Mouse (Mus musculus) liver, embryonic 14.5 days (tissue): Measurements from ENCODE around the gene Xpot. TPM values are rescaled to one million over a fixed set of nuclear protein-coding genes. Genes with fewer than 3 reads are reported as not detected.

Source experiments
- ATAC-seq: fragments of 200-750 bp; cut with Nextera tagmentation; 2 replicates; pipeline ENCODE4 v1.8.0; 2017; ENCODE audit warnings: moderate number of reproducible peaks, mild to moderate bottlenecking, moderate library complexity; ENCODE audit not compliant: insufficient read depth
- DNase-seq, 3 experiments: peaks; one replicate each; pipeline ENCODE4 v3.0.0-alpha.2; 2012 to 2013; ENCODE audit warnings: low read depth in 3 of 3, low spot score in 3 of 3
- H3K27ac ChIP-seq: fragments of 300-500 bp; sonication (generic); 2 replicates; pipeline ENCODE4 v1.5.1; 2014; ENCODE audit warnings: moderate library complexity, mild to moderate bottlenecking, control low read depth, inconsistent platforms
- H3K27me3 ChIP-seq: fragments of 300-500 bp; sonication (generic); 2 replicates; pipeline ENCODE4 v1.6.1; 2014; ENCODE audit warnings: mild to moderate bottlenecking, low read length, moderate library complexity; ENCODE audit not compliant: control insufficient read depth, insufficient read depth
- H3K36me3 ChIP-seq: fragments of 300-500 bp; sonication (generic); replicated peaks from 2 replicates; pipeline ENCODE4 v1.6.1; 2014; ENCODE audit warnings: low read depth; ENCODE audit not compliant: control insufficient read depth, insufficient read depth
- H3K4me1 ChIP-seq, 2 experiments: fragments of 200-500 bp in 1 of 2; fragments of 300-500 bp in 1 of 2; sonication (generic) in 1 of 2; replicated peaks; 2 replicates each; pipeline ENCODE4 v1.6.1; 2012 to 2014; ENCODE audit warnings: antibody characterized with exemption in 1 of 2, inconsistent platforms in 1 of 2, low read length in 1 of 2; ENCODE audit not compliant: control insufficient read depth in 2 of 2, insufficient read depth in 2 of 2
- H3K4me2 ChIP-seq: fragments of 300-500 bp; sonication (generic); 2 replicates; pipeline ENCODE4 v1.6.1; 2014; ENCODE audit warnings: low read depth, mild to moderate bottlenecking, control low read depth, moderate library complexity
- H3K4me3 ChIP-seq, 2 experiments: fragments of 200-500 bp in 1 of 2; fragments of 300-500 bp in 1 of 2; sonication (generic) in 1 of 2; 2 replicates each; pipeline ENCODE4 v1.5.1; 2012 to 2014; ENCODE audit warnings: low read depth in 2 of 2, low read length in 2 of 2, mild to moderate bottlenecking in 2 of 2, control low read depth in 1 of 2, inconsistent platforms in 1 of 2, moderate library complexity in 1 of 2; ENCODE audit not compliant: insufficient read depth in 1 of 2
- H3K9ac ChIP-seq: fragments of 300-500 bp; sonication (generic); replicated peaks from 2 replicates; pipeline ENCODE4 v1.6.1; 2014; ENCODE audit warnings: mild to moderate bottlenecking, control low read depth, moderate library complexity
- H3K9me3 ChIP-seq: fragments of 300-500 bp; sonication (generic); 2 replicates; pipeline ENCODE4 v1.6.1; 2016; ENCODE audit warnings: low read length, mixed read lengths; ENCODE audit not compliant: control insufficient read depth
- CTCF ChIP-seq: IDR thresholded peaks from 2 replicates; pipeline ENCODE4 v1.5.1; 2016; ENCODE audit warnings: antibody characterized with exemption, low read depth, control low read depth
- EP300 ChIP-seq: IDR thresholded peaks from 2 replicates; pipeline ENCODE4 v1.6.1; 2016; ENCODE audit warnings: antibody characterized with exemption, low read depth
- WGBS: fragments of 180-500 bp; shearing (Covaris S2); extraction: QIAGEN DNeasy Blood & Tissue Kit; methylation state at CpG from one replicate; pipeline ENCODE4 v1.1.7; 2014; ENCODE audit not compliant: insufficient replicate concordance; 5-methylcytosine and 5-hydroxymethylcytosine counted together
- polyA plus RNA-seq, 2 experiments: library from polyadenylated mRNA; depleted of rRNA in 1 of 2; stranded (reverse) in 1 of 2; unstranded in 1 of 2; fragments of >200 nt; fragmentation: Nextera tagmentation in 1 of 2; extraction: Ambion mirVana in 1 of 2; gene quantifications; 2 replicates each; pipeline versions ENCODE4 v1.2.1 to v1.2.3; 2012 to 2014

The Xpot gene
- polyA plus RNA-seq, 2 experiments: 26.2 to 40.3 TPM

- Histone ChIP-seq H3K27ac (no peak overlapping the region), H3K4me3 (no peak overlapping the region), H3K27me3 (no peaks in the 10 kb centered on the region), H3K9me3 (no peaks in the 10 kb centered on the region), H3K9ac (no peak overlapping the region), H3K4me2 (no peak overlapping the region), H3K4me1 (no peaks in the 10 kb centered on the region), H3K36me3 (peaks cover 48% of the 10 kb centered on the region)
- 60% methylated on average over 6 of the region's 6 CpGs for WGBS
- ATAC-seq (0 out of 2 replicates have a peak, but pooled peaks have one; percentile 59), DNase-seq (no peak)
- TF ChIP-seq EP300: no peak
- TF ChIP-seq CTCF: peak; percentile 84
Observed at GRCm38 (mm10) chr10:121556263-121556662, 69.9 kb downstream of the Xpot start.

- TF ChIP-seq CTCF (no peak), EP300 (no peak)
- Histone ChIP-seq H3K9me3 (no peaks in the 10 kb centered on the region), H3K27ac (no peak overlapping the region), H3K4me3 (no peak overlapping the region), H3K27me3 (no peaks in the 10 kb centered on the region), H3K4me1 (no peaks in the 10 kb centered on the region), H3K9ac (no peak overlapping the region), H3K4me2 (no peak overlapping the region), H3K36me3 (peaks cover 42% of the 10 kb centered on the region)
- ATAC-seq (no peak), DNase-seq (no peak)
- WGBS: 86% methylated on average over 9 of the region's 9 CpGs
Observed at GRCm38 (mm10) chr10:121550334-121550733, 75.8 kb downstream of the Xpot start.

GRCm38 (mm10) chr10:121549670-121550069 is 76.5 kb downstream of the Xpot start:
- WGBS: 57% methylated on average over 5 of the region's 5 CpGs
- no peak overlapping the region for H3K9ac ChIP-seq
- no peaks in the 10 kb centered on the region for H3K27me3 ChIP-seq
- ATAC-seq: no peak
- no peaks in the 10 kb centered on the region for H3K9me3 ChIP-seq
- no peak overlapping the region for H3K4me2 ChIP-seq
- DNase-seq: no peak
- TF ChIP-seq EP300: no peak
- no peak for TF ChIP-seq CTCF
- no peaks in the 10 kb centered on the region for H3K4me1 ChIP-seq
- peaks cover 39% of the 10 kb centered on the region for H3K36me3 ChIP-seq
- H3K4me3 ChIP-seq: no peak overlapping the region
- H3K27ac ChIP-seq: no peak overlapping the region

- no peak for DNase-seq
- TF ChIP-seq EP300 (no peak), CTCF (no peak)
- WGBS: 91% methylated on average over 6 of the region's 6 CpGs
Observed at GRCm38 (mm10) chr10:121547162-121547561, 79.0 kb downstream of the Xpot start.

GRCm38 (mm10) chr10:121543577-121543976 is 82.6 kb downstream of the Xpot start:
- Histone ChIP-seq H3K9ac (no peak overlapping the region), H3K9me3 (no peaks in the 10 kb centered on the region), H3K4me2 (no peak overlapping the region), H3K27ac (no peak overlapping the region), H3K27me3 (no peaks in the 10 kb centered on the region), H3K4me3 (no peak overlapping the region), H3K4me1 (no peaks in the 10 kb centered on the region; a peak in 1 of 4 replicates), H3K36me3 (peaks cover 9% of the 10 kb centered on the region)
- no peak for ATAC-seq
- DNase-seq: no peak
- no peak for TF ChIP-seq CTCF
- no peak for TF ChIP-seq EP300
- whole genome bisulfite sequencing: 85% methylated on average over 6 of the region's 6 CpGs

More at GRCm38 (mm10) chr10:121547162-121547561, 79.0 kb downstream of the Xpot start:
- ATAC-seq: no peak
- H3K4me2 ChIP-seq: no peak overlapping the region
- H3K9ac ChIP-seq: no peak overlapping the region
- no peak overlapping the region for H3K4me3 ChIP-seq
- no peaks in the 10 kb centered on the region for H3K27me3 ChIP-seq
- H3K4me1 ChIP-seq: no peaks in the 10 kb centered on the region; a peak in 1 of 4 replicates
- no peak overlapping the region for H3K27ac ChIP-seq
- peaks cover 28% of the 10 kb centered on the region for H3K36me3 ChIP-seq
- H3K9me3 ChIP-seq: no peaks in the 10 kb centered on the region
